Mouse (Mus musculus) fibroblast of lung, adult 2 months (primary cell): ENCODE results near the gene Pde6d.
"Not testable (repeated sequence)": the region's sequence is repeated elsewhere in the genome, so short reads cannot be mapped to it uniquely, and the experiment has no call there.

Experiments used
- DNase-seq: peaks from one replicate; pipeline ENCODE4 v3.0.0-alpha.2; 2011; ENCODE audit warnings: low read depth

The Pde6d gene

GRCm38 (mm10) chr1:86568409-86568808 lies 14.0 kb downstream of the Pde6d start:
- no peak for DNase-seq

GRCm38 (mm10) chr1:86562663-86563062 lies 19.8 kb downstream of the Pde6d start:
- DNase-seq = no peak

GRCm38 (mm10) chr1:86559232-86559631 lies 23.2 kb downstream of the Pde6d start:
- no peak for DNase-seq

- no peak for DNase-seq
These were observed 24.6 kb downstream of the Pde6d start for GRCm38 (mm10) chr1:86557872-86558271.

- no peak for DNase-seq
These were observed 26.8 kb downstream of the Pde6d start for GRCm38 (mm10) chr1:86555665-86556064.

GRCm38 (mm10) chr1:86551877-86552276 lies 30.6 kb downstream of the Pde6d start:
- no peak for DNase-seq

DNA sequence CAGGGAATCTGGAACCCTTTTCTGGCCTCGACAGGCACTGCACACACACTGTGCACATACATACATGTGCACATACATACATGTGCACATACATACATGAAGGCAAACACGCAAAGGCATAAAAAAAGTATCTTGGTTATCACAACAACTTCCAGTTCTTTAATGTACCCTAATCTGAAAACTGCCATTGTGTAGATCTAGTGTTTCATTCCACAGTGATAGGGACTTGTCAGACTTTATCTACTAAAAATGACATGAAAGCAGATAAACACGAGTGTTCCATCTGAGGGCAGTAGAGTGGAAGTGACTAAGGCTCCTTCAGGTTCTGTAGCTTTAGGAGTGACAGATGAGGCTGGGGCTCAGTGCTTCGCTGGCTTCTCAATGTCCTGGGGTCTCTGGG lies 31.1 kb downstream of the Pde6d start:
- DNase-seq = no peak

- DNase-seq = no peak
These were observed 35.6 kb downstream of the Pde6d start for GRCm38 (mm10) chr1:86546797-86547196.

- DNase-seq = no peak
These were observed 39.8 kb downstream of the Pde6d start for GRCm38 (mm10) chr1:86542584-86542983.

DNA sequence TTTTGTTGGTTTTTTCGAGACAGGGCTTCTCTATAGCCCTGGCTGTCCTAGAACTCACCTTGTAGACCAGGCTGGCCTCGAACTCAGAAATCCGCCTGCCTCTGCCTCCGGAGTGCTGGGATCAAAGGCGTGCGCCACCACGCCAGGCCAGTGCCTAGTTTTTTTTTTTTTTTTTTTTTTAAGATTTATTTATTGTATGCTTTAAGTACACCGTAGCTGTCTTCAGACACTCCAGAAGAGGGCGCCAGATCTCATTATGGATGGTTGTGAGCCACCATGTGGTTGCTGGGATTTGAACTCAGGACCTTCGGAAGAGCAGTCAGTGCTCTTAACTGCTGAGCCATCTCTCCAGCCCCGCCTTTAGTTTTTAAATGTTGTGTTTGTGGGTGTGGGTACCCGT lies 42.8 kb downstream of the Pde6d start:
- not testable (repeated sequence) for DNase-seq

DNA sequence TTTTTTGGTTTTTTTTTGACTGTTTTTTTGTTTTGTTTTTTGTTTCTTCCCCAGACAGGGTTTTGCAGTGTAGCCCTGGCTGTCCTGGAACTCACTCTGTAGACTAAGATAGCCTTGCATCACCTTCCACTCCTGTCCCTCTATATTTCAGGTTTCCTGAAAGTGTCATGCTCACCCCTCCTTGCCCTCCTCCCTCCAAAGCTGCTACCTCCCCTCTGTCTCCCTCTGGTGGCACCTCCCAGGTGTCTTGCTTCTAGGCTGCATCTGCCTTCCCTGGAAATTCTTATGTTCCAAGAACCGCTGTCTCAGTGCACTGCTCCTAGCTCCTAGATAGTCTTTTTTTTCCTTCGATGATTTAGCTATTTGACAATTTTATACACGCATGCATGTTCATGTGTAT lies 44.0 kb downstream of the Pde6d start:
- no peak for DNase-seq

DNA sequence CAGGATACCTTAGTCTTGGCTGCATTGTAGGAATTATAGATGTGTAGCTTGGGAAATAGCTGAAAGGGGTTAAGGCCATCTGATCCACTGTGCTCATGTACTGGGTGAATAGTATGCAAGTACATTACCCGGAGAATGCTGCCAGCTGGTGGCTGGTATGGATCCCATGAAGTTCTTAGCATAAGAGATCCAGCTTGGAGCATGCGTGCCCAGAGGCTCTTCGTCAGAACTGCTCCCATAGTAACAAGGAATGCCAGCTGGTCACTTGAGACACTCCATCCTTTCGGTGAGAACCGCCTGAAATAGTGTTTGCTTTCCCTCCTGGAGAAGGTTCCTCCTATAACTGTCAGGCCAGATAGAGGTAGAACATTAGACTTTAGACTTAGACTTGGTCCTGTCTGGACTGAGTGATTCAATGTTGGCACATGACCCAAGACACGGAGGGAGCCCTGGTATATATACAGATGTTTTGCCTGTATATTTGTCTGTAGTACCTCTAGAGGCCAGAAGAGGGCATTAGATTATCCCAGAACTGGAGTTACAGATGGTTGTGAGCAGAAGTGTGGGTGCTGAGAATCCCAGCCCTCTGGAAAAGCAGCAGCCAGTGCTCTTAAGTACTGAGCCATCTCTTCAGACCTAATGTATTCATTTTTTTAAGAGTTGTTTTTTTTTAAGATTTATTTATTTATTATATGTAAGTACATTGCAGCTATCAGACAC lies 48.9 kb downstream of the Pde6d start:
- no peak for DNase-seq

DNA sequence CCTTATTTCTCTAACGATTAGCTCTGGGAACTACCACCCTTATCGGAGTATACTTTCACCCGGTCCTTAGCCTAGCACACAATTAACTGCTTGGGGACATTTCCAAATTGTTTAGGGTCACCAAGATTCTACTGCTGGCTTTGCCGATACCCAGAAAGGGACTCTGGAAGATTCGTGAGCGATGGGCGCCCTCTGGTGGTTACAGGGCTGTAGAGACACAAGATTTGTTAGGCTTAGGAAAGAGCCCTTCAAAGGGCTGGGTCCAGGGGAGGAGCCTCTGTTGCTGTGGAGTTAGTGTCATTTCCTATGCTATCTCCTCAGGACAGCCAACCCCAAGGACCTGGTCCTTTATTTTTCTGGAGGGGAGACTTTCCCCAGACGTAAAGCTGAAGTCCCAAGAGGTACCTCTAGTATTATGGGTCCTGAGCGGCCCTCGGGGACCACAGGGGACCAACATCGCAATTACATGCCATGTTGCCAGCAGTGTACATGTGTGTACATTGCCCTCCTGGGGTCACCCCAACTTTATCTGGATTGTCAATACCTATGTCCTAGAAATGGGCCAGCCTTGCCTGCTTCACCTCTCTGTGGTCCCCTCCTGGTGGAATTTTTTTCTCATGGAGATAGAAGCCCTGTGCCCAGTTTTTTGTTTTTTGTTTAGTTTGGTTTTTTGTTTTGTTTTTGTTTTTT lies 49.9 kb downstream of the Pde6d start:
- DNase-seq = peak; percentile 63

DNA sequence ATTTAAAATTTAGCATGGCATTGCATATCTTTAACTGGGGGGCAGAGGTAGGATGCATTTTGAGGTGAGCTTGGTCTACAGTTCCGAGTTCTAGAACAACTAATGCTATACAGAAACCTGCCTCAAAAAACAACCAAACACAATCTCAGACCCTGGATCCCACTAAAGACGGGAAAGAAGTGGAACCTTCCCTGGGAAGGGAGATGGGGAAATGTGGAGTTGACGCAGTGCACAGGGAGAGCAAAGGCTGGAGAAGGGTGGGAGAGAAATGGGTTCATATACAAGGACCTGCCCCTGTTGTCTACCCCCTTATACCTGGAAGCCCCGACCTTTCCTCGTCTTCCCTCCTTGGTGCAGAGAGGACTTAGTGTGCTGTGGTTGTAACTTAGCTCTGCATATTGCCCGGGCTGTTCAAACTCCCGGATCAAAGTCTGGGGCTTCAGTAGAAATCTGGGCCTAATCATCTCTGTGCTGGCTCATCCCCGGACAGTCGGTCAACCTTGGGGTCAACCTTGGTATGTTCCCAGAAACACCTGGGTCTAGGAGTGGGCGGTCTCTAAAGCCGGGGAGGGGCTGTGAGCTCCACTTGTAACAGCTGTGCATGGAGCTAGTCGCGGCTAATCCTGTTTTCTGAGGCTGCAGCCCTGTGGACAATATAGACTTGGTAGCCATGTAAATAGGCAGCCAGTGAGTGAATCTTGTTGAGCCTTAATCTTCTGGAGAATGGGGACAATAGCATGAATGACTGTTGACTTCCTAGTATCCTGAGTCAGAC lies 50.7 kb downstream of the Pde6d start:
- no peak for DNase-seq

- DNase-seq = no peak
These were observed 51.4 kb downstream of the Pde6d start for GRCm38 (mm10) chr1:86530871-86531546.

DNA sequence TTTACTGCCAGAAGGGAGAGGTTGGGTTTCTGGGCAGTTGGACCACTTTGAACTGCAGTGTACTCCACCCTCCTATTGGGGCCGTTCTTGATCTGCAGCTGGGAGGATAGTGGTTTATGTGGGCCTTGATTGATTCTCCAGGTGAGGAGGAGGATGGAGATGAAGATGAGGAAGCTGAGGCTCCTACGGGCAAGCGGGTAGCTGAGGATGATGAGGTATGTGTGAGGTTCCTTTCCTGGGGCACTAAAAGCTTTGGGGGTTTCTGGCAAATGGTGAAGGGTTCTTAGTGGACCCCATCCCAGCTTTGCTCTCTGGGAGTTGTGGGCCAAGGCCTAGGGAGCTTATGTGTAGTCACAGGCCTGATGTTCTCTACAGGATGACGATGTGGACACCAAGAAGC lies 52.8 kb downstream of the Pde6d start:
- no peak for DNase-seq

DNA sequence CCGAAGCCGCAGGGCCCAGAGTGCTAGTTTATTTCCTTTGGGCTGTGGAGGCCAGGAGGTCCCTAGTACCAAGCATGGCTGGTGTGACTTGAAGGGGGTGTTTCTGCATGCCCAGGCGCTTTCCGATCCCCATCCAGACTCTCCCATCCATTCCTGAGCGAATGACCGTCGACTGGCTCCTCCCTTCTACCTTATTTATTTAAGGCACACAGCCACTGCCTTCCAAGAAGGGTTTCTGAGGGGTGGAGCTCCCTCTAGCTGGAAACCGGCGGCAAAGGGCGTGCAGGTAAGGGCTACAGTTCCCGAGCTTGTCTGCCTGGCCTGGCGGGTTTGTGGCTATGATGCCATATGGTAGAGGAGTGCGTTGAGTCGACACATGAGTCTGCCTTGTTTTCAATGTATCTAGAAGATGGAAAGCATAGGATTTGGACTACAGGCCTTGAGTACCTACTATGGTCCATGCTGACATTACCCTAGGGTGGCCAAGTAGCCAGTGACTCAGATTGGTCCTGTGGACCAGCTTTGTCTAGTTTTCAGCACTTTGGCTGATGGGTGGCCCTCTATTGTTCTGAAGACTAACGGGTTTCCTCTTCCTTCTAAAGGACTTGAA lies 53.8 kb downstream of the Pde6d start:
- no peak for DNase-seq

- DNase-seq = no peak
These were observed 54.6 kb downstream of the Pde6d start for GRCm38 (mm10) chr1:86527599-86528486.

DNA sequence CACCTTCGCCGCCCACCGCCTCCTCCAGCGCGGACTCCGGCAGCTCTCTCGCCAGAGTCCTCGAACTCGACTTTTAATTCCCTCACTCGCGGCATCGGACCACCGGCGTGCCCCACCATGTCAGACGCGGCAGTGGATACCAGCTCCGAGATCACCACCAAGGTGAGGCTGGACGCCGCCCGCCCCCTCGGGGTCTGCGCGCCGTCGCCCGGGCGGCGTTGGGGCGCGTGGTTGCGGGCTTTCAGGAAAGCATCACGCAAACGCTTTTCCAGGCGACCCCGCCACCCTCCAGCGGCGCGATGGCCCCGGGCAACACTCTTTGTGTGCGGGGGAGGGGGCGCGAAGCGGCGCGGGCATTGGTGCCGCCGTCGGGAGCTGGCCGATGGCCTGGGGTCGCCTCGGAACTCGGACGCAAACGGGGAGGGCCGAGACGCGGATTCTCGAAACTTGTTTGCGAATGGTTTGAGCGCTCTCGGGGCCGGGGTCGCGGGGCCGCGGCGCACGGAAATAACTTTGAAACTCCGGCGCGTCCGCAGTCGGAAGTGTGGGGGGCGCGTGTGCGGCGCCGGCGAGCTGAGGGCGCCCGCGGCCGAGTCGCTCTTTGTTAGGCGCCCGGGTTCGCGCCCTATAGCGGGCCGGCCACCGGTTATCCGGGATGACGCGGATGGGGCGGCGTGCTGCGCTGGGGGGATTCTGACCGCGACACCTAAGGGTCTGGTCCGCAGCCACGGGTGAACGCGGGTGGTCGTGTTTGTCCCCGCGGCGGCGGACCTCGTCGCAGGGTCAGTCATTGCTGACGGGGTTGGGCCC lies 55.4 kb downstream of the Pde6d start:
- no peak for DNase-seq
